In genomic region chr13:5603905-5604596, GRCm38 (mm10) we compare ENCODE assay signal across 8 mouse cellular contexts.
DNase-seq lines count a peak whose midpoint lies in the region; ATAC-seq lines count a peak whose summit lies in the region.

No protein-coding gene starts in this region.

- H3K27me3 ChIP-seq in heart, embryonic 14.5 days (ENCODE audit: control insufficient read depth, insufficient read depth, low read length): no peaks in the 10 kb centered on the region
- no peaks in the 10 kb centered on the region for H3K27me3 ChIP-seq in midbrain, embryonic 15.5 days (replicated peaks)

- peak; percentile 12 to 47 for DNase-seq in left cerebral cortex, postnatal 25 days (ENCODE audit: low spot score in 2 of 2)
- no peak for DNase-seq in left cerebral cortex, postnatal 10 days (ENCODE audit: extremely low spot score in 1 of 2, low spot score in 2 of 2)
- DNase-seq in embryo, embryonic 11 days: peak; percentile 35
- peak; percentile 85 for DNase-seq in lung, postnatal 25 days (ENCODE audit: low spot score)
- no peak for DNase-seq in spleen, postnatal 10 days (ENCODE audit: low spot score in 2 of 2)

- peak overlapping the region; percentile 79 to 92 for H3K27ac ChIP-seq in heart, embryonic 14.5 days (replicated peaks in 1 of 2; ENCODE audit: control insufficient read depth in 1 of 2, insufficient read depth in 1 of 2, low read depth in 2 of 2, low read length in 2 of 2)
- no peak overlapping the region for H3K27ac ChIP-seq in midbrain, embryonic 15.5 days

- no peak overlapping the region for H3K4me3 ChIP-seq in heart, embryonic 14.5 days (ENCODE audit: control insufficient read depth in 1 of 2, insufficient read depth in 1 of 2, low read depth in 1 of 2, low read length in 2 of 2)
- H3K4me3 ChIP-seq in midbrain, embryonic 15.5 days: no peak overlapping the region

- H3K9me3 ChIP-seq in heart, embryonic 14.5 days (ENCODE audit: control insufficient read depth, low read length): no peaks in the 10 kb centered on the region
- H3K9me3 ChIP-seq in midbrain, embryonic 15.5 days: no peaks in the 10 kb centered on the region

- ATAC-seq in heart, embryonic 14.5 days (ENCODE audit: insufficient number of reproducible peaks, insufficient read depth, low FRiP score, low read depth): peak; percentile 82
- no peak for ATAC-seq in erythroid progenitor cell, adult 5-6 weeks (replicated peaks; ENCODE audit: low FRiP score, poor library complexity, severe bottlenecking)
- no peak for ATAC-seq in midbrain, embryonic 15.5 days (replicated peaks)

- peaks cover 3 to 19% of the 10 kb centered on the region in 2 experiments; a peak in 3 of 4 replicates for H3K4me1 ChIP-seq in heart, embryonic 14.5 days (ENCODE audit: control insufficient read depth in 2 of 2, insufficient read depth in 2 of 2, low read length in 2 of 2)
- no peaks in the 10 kb centered on the region for H3K4me1 ChIP-seq in midbrain, embryonic 15.5 days

- H3K9ac ChIP-seq in heart, embryonic 14.5 days (ENCODE audit: low read length): no peak overlapping the region
- H3K9ac ChIP-seq in midbrain, embryonic 15.5 days: no peak overlapping the region

- no peaks in the 10 kb centered on the region for H3K36me3 ChIP-seq in heart, embryonic 14.5 days (ENCODE audit: control insufficient read depth, insufficient read depth, low read length)
- H3K36me3 ChIP-seq in midbrain, embryonic 15.5 days (replicated peaks): no peaks in the 10 kb centered on the region

- H3K4me2 ChIP-seq in heart, embryonic 14.5 days (ENCODE audit: low read length): 0 out of 2 replicates have a peak overlapping the region, but pooled peaks have one; percentile 24
- no peak overlapping the region for H3K4me2 ChIP-seq in midbrain, embryonic 15.5 days

- 15% methylated on average over 5 of the region's 5 CpGs for WGBS in heart, embryonic 14.5 days
- 64% methylated on average over 5 of the region's 5 CpGs for WGBS in midbrain, embryonic 15.5 days

- intact Hi-C loops in left cerebral cortex, postnatal 25 days (cut with DNase I): loop anchor here (10.0 kb wide), 1 partner anchor 299 kb away; no protein-coding TSS in a partner anchor
- intact Hi-C loops in left cerebral cortex, postnatal 10 days (cut with DNase I): no loop called here

Comparison
In these comparisons a context has a peak if more than half of its experiments do, and no peak if none do; other contexts are left out.
1. DNase-seq: peak in left cerebral cortex, postnatal 25 days (2 of 2), embryo, embryonic 11 days (single experiment) and lung, postnatal 25 days (single experiment); none in left cerebral cortex, postnatal 10 days (0 of 2) and spleen, postnatal 10 days (0 of 2).